18 mouse cellular contexts compared by ENCODE assay signal in genomic region chr12:84818496-84818895, GRCm38 (mm10). TPM values are rescaled to one million over a fixed set of nuclear protein-coding genes. Genes with fewer than 3 reads are reported as not detected.
DNase-seq lines count a peak whose midpoint lies in the region; ATAC-seq and TF ChIP-seq lines count a peak whose summit lies in the region.
"Had no signal": no experiment of that assay in that cellular context is flagged by ENCODE, and none has a peak within 500 bp of the region (broad histone marks: within the 10 kb centered on the region; RNA-seq: fewer than 3 reads in every experiment).

No protein-coding gene starts in this region.

- ATAC-seq in kidney, embryonic 15.5 days (replicated peaks; ENCODE audit: low FRiP score), result no peak
- 0 out of 2 replicates have a peak, but pooled peaks have one; percentile 23 for ATAC-seq in erythroid progenitor cell, adult 5-6 weeks (replicated peaks; ENCODE audit: low FRiP score, poor library complexity, severe bottlenecking)
- no peak for ATAC-seq in liver, postnatal 0 days
- ATAC-seq in forebrain, embryonic 12.5 days (ENCODE audit: low FRiP score), result no peak
- ATAC-seq: CD4-positive, CD25-positive, alpha-beta regulatory T cell, adult 4 months; forebrain, embryonic 13.5 days; inflammation-experienced regulatory T-cells, adult 6 months had no signal

- H3K27me3 ChIP-seq in kidney, adult 2 months (replicated peaks; ENCODE audit: control insufficient read depth, insufficient read depth, low read length), result no peaks in the 10 kb centered on the region
- no peaks in the 10 kb centered on the region for H3K27me3 ChIP-seq in kidney, embryonic 15.5 days
- H3K27me3 ChIP-seq in liver, postnatal 0 days (ENCODE audit: insufficient read depth, low read length), result no peaks in the 10 kb centered on the region
- H3K27me3 ChIP-seq in forebrain, embryonic 12.5 days, result no peaks in the 10 kb centered on the region
- H3K27me3 ChIP-seq: embryonic facial prominence, embryonic 12.5 days; forebrain, embryonic 13.5 days had no signal

- no peak overlapping the region for H3K27ac ChIP-seq in kidney, adult 2 months (ENCODE audit: insufficient read depth, low read depth, low read length)
- H3K27ac ChIP-seq in kidney, embryonic 15.5 days, result no peak overlapping the region
- H3K27ac ChIP-seq in ES-E14 (ENCODE audit: insufficient read depth, low read depth, low read length, poor library complexity, severe bottlenecking), result no peak overlapping the region
- H3K27ac ChIP-seq in liver, postnatal 0 days (ENCODE audit: low read depth), result peak overlapping the region; percentile 70
- no peak overlapping the region for H3K27ac ChIP-seq in forebrain, embryonic 12.5 days
- H3K27ac ChIP-seq: embryonic facial prominence, embryonic 12.5 days; forebrain, embryonic 13.5 days; limb, embryonic 15.5 days had no signal

- H3K4me1 ChIP-seq in kidney, adult 2 months (ENCODE audit: control insufficient read depth, insufficient read depth, low read length), result no peaks in the 10 kb centered on the region
- no peaks in the 10 kb centered on the region for H3K4me1 ChIP-seq in kidney, embryonic 15.5 days
- H3K4me1 ChIP-seq in ES-E14 (ENCODE audit: control insufficient read depth in 2 of 2, insufficient read depth in 2 of 2, low read length in 2 of 2, poor library complexity in 1 of 2), result no peaks in the 10 kb centered on the region
- H3K4me1 ChIP-seq in liver, postnatal 0 days (ENCODE audit: insufficient read depth), result 0 out of 2 replicates have a peak, but pooled peaks cover 7% of the 10 kb centered on the region
- H3K4me1 ChIP-seq in forebrain, embryonic 12.5 days, result no peaks in the 10 kb centered on the region
- H3K4me1 ChIP-seq: embryonic facial prominence, embryonic 12.5 days; forebrain, embryonic 13.5 days had no signal

- in situ Hi-C loops in ES-E14 (cut with MboI; ENCODE audit: low sequenced_read_pairs in 2 of 2, unreplicated experiment in 2 of 2), result no loop called here

- no peak overlapping the region for H3K4me2 ChIP-seq in kidney, embryonic 15.5 days
- no peak overlapping the region for H3K4me2 ChIP-seq in liver, postnatal 0 days (ENCODE audit: low read depth, low read length)
- no peak overlapping the region for H3K4me2 ChIP-seq in forebrain, embryonic 12.5 days
- H3K4me2 ChIP-seq: embryonic facial prominence, embryonic 12.5 days; forebrain, embryonic 13.5 days; limb, embryonic 15.5 days had no signal

- DNase-seq in kidney, adult 2 months, result no peak
- DNase-seq in ES-E14 (ENCODE audit: low read depth, low spot score), result peak; percentile 43
- DNase-seq in liver, postnatal 0 days, result no peak
- no peak for DNase-seq in right cerebral cortex, adult 18-20 months
- no peak for DNase-seq in kidney, adult 18-20 months
- DNase-seq: cerebellum, postnatal 25 days; kidney, postnatal 4 days; right cerebral cortex, postnatal 4 days; thymus, postnatal 36 days had no signal

- TF ChIP-seq EP300 in liver, postnatal 0 days (IDR thresholded peaks at IDR 0.05; ENCODE audit: low read depth), result no peak

- no peak for TF ChIP-seq POLR2A in kidney, adult 2 months (IDR thresholded peaks at IDR 0.05; ENCODE audit: low read depth, low read length)

- peak; percentile 20; the same call in 1 of the 2 replicates for TF ChIP-seq CTCF in kidney, adult 2 months (conservative IDR thresholded peaks at IDR 0.05; ENCODE audit: insufficient read depth, insufficient read length, low read depth, low read length)
- peak; percentile 51 for TF ChIP-seq CTCF in liver, postnatal 0 days (IDR thresholded peaks at IDR 0.05; ENCODE audit: low read depth)

- H3K9ac ChIP-seq in kidney, embryonic 15.5 days, result no peak overlapping the region
- no peak overlapping the region for H3K9ac ChIP-seq in ES-E14 (ENCODE audit: insufficient read depth, low read depth, low read length, poor library complexity, severe bottlenecking)
- H3K9ac ChIP-seq in liver, postnatal 0 days (replicated peaks), result no peak overlapping the region
- no peak overlapping the region for H3K9ac ChIP-seq in forebrain, embryonic 12.5 days
- H3K9ac ChIP-seq: embryonic facial prominence, embryonic 12.5 days; forebrain, embryonic 13.5 days; limb, embryonic 15.5 days had no signal

- H3K4me3 ChIP-seq in kidney, adult 2 months (ENCODE audit: insufficient read depth, low read depth, low read length), result no peak overlapping the region
- no peak overlapping the region for H3K4me3 ChIP-seq in kidney, embryonic 15.5 days (replicated peaks)
- H3K4me3 ChIP-seq in ES-E14 (ENCODE audit: insufficient read depth in 1 of 2, low read depth in 1 of 2, low read length in 2 of 2, poor library complexity in 1 of 2, severe bottlenecking in 1 of 2), result no peak overlapping the region
- no peak overlapping the region for H3K4me3 ChIP-seq in liver, postnatal 0 days (ENCODE audit: low read depth, low read length)
- no peak overlapping the region for H3K4me3 ChIP-seq in forebrain, embryonic 12.5 days (replicated peaks)
- H3K4me3 ChIP-seq: embryonic facial prominence, embryonic 12.5 days; forebrain, embryonic 13.5 days; limb, embryonic 15.5 days had no signal

- no peaks in the 10 kb centered on the region for H3K36me3 ChIP-seq in kidney, adult 2 months (ENCODE audit: control insufficient read depth, insufficient read depth, low read length)
- H3K36me3 ChIP-seq in kidney, embryonic 15.5 days, result no peaks in the 10 kb centered on the region
- H3K36me3 ChIP-seq in ES-E14 (ENCODE audit: control insufficient read depth, insufficient read depth, low read length, poor library complexity, severe bottlenecking), result no peaks in the 10 kb centered on the region
- H3K36me3 ChIP-seq in liver, postnatal 0 days (replicated peaks; ENCODE audit: insufficient read depth, low read length), result no peaks in the 10 kb centered on the region
- no peaks in the 10 kb centered on the region for H3K36me3 ChIP-seq in forebrain, embryonic 12.5 days (replicated peaks)
- H3K36me3 ChIP-seq: embryonic facial prominence, embryonic 12.5 days; limb, embryonic 15.5 days had no signal

- WGBS in kidney, adult 2 months, result 64% methylated on average over 4 of the region's 4 CpGs
- WGBS in kidney, embryonic 15.5 days, result 68% methylated on average over 4 of the region's 4 CpGs
- 63% methylated on average over 4 of the region's 4 CpGs for WGBS in liver, postnatal 0 days (ENCODE audit: insufficient replicate concordance)
- 58% methylated on average over 4 of the region's 4 CpGs for WGBS in forebrain, embryonic 12.5 days

- no peaks in the 10 kb centered on the region for H3K9me3 ChIP-seq in kidney, embryonic 15.5 days (replicated peaks)
- no peaks in the 10 kb centered on the region for H3K9me3 ChIP-seq in ES-E14 (ENCODE audit: control insufficient read depth, insufficient read depth, low read depth, low read length)
- no peaks in the 10 kb centered on the region for H3K9me3 ChIP-seq in liver, postnatal 0 days (ENCODE audit: low read length)
- H3K9me3 ChIP-seq in forebrain, embryonic 12.5 days, result no peaks in the 10 kb centered on the region
- H3K9me3 ChIP-seq: embryonic facial prominence, embryonic 12.5 days; forebrain, embryonic 13.5 days; limb, embryonic 15.5 days had no signal

TF ChIP-seq in ES-E14, 5 proteins besides CTCF, POLR2A, EP300 and RAD21:
- TF ChIP-seq MAFK (IDR thresholded peaks at IDR 0.05; ENCODE audit: insufficient read depth, low read depth, low read length), result no peak
- TF ChIP-seq ZNF384 (IDR thresholded peaks at IDR 0.05; ENCODE audit: low read depth, low read length), result no peak
- TF ChIP-seq ZC3H11A (IDR thresholded peaks at IDR 0.05; ENCODE audit: borderline replicate concordance, low read depth, low read length), result no peak
- no peak for TF ChIP-seq HCFC1 (IDR thresholded peaks at IDR 0.05; ENCODE audit: borderline replicate concordance, insufficient read depth, low read length)
- no peak for TF ChIP-seq CHD2 (IDR thresholded peaks at IDR 0.05; ENCODE audit: low read depth, low read length)

RNA-seq across cellular contexts. Expression of gene Isca2, which starts 45.4 kb away (rescaled TPM):
- 98.5 and 105 TPM in 2 replicates for polyA plus RNA-seq in kidney, adult 2 months (2012; rRNA removed)
- polyA plus RNA-seq in kidney, embryonic 15.5 days (2015; fragmentation: Nextera tagmentation; extraction: Ambion mirVana), result 143 TPM in 2 replicates
- total RNA-seq in ES-E14 (2012; rRNA removed), result 35.4 and 36.5 TPM in 2 replicates
- 254 and 272 TPM in 2 replicates for total RNA-seq in erythroid progenitor cell, adult 5-6 weeks (2015; ENCODE audit: low replicate concordance)
- total RNA-seq in erythroid progenitor cell, adult 5-6 weeks (2017; ENCODE audit: low replicate concordance), result 80.6 and 121 TPM in 2 replicates
- polyA plus RNA-seq in liver, postnatal 0 days (2015; fragmentation: Nextera tagmentation; extraction: Ambion mirVana), result 97.5 and 99.9 TPM in 2 replicates
- 143 and 152 TPM in 2 replicates for polyA plus RNA-seq in forebrain, embryonic 12.5 days (2016; fragmentation: Nextera tagmentation; extraction: Ambion mirVana)

RNA-seq across cellular contexts. Expression of gene Npc2, which starts 45.5 kb away (rescaled TPM):
- polyA plus RNA-seq in kidney, adult 2 months (2012; rRNA removed), result 169 and 179 TPM in 2 replicates
- polyA plus RNA-seq in kidney, embryonic 15.5 days (2015; fragmentation: Nextera tagmentation; extraction: Ambion mirVana), result 62.6 and 63.3 TPM in 2 replicates
- total RNA-seq in ES-E14 (2012; rRNA removed), result 84.5 and 106 TPM in 2 replicates
- total RNA-seq in erythroid progenitor cell, adult 5-6 weeks (2015; ENCODE audit: low replicate concordance), result 42.5 and 44.9 TPM in 2 replicates
- 19.3 and 22.6 TPM in 2 replicates for total RNA-seq in erythroid progenitor cell, adult 5-6 weeks (2017; ENCODE audit: low replicate concordance)
- polyA plus RNA-seq in liver, postnatal 0 days (2015; fragmentation: Nextera tagmentation; extraction: Ambion mirVana), result 29.7 and 30.0 TPM in 2 replicates
- polyA plus RNA-seq in forebrain, embryonic 12.5 days (2016; fragmentation: Nextera tagmentation; extraction: Ambion mirVana), result 72.0 and 75.2 TPM in 2 replicates

RNA-seq across cellular contexts. Expression of gene Ltbp2, which starts 57.8 kb away (rescaled TPM):
- polyA plus RNA-seq in kidney, adult 2 months (2012; rRNA removed), result 1.5 and 2.2 TPM in 2 replicates
- 0.50 and 0.62 TPM in 2 replicates for polyA plus RNA-seq in kidney, embryonic 15.5 days (2015; fragmentation: Nextera tagmentation; extraction: Ambion mirVana)
- total RNA-seq in ES-E14 (2012; rRNA removed), result 1.8 and 2.7 TPM in 2 replicates
- 1.3 TPM in 1 of 2 replicates, not detected in the other for total RNA-seq in erythroid progenitor cell, adult 5-6 weeks (2015; ENCODE audit: low replicate concordance)
- 0.77 and 3.3 TPM in 2 replicates for total RNA-seq in erythroid progenitor cell, adult 5-6 weeks (2017; ENCODE audit: low replicate concordance)
- polyA plus RNA-seq in liver, postnatal 0 days (2015; fragmentation: Nextera tagmentation; extraction: Ambion mirVana), result 0.31 and 0.59 TPM in 2 replicates
- 0.19 and 0.35 TPM in 2 replicates for polyA plus RNA-seq in forebrain, embryonic 12.5 days (2016; fragmentation: Nextera tagmentation; extraction: Ambion mirVana)
- total RNA-seq: megakaryocyte-erythroid progenitor cell, adult 5-6 weeks had no signal
- polyA plus RNA-seq: CD4-positive, CD25-positive, alpha-beta regulatory T cell, adult 4 months; forebrain, embryonic 13.5 days; inflammation-experienced regulatory T-cells, adult 6 months had no signal
